Mouse (Mus musculus): ENCODE measurements around the gene Myo3b. TPM values are rescaled to one million over a fixed set of nuclear protein-coding genes. Genes with fewer than 3 reads are reported as not detected.

Myo3b gene
- polyA plus RNA-seq, 1 experiment: 0.04 TPM

DNA sequence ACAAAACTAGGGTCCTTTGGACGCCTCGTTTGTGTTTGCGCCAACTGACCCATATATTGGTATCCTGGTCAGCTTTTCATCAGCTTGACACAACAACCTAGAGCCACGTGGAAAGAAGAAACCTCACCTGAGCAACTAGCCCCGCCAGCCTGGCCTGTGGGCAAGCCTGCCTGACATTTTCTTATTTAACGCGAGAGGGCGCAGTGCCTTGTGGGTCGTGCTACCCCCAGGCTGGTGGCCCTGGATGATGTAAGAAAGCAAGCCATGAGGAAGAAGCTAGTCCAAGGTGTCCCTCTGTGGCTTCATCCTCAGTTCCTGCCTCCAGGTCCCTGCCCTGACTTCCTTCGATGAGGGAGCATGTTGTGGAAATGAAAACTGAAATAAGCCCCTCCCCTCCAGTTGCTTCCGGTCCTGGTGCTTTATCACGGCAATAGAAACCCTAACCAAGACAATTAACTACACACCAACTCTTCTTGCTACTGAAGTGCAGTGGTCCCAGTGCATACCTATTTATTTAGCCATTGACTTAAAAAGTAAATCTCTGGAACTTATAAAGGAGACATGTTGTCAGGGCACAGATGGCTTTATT is 108.2 kb downstream of the Myo3b start:
- TF ChIP-seq POLR2A (IDR thresholded peaks at IDR 0.05; ENCODE audit: insufficient read length, low read depth): no peak
- TF ChIP-seq USF1 (IDR thresholded peaks at IDR 0.05; ENCODE audit: low read depth): no peak
- Histone ChIP-seq H3ac (ENCODE audit: control insufficient read depth, insufficient read length) (no peak overlapping the region), H3K79me2 (ENCODE audit: control insufficient read depth, insufficient read depth) (no peaks in the 10 kb centered on the region), H3K4me2 (ENCODE audit: low read depth) (no peak overlapping the region), H3K36me3 (ENCODE audit: control insufficient read depth, insufficient read depth) (no peaks in the 10 kb centered on the region), H3K27me3 (ENCODE audit: control insufficient read depth, insufficient read depth, insufficient read length) (no peaks in the 10 kb centered on the region), H3K4me3 (no peak overlapping the region)

DNA sequence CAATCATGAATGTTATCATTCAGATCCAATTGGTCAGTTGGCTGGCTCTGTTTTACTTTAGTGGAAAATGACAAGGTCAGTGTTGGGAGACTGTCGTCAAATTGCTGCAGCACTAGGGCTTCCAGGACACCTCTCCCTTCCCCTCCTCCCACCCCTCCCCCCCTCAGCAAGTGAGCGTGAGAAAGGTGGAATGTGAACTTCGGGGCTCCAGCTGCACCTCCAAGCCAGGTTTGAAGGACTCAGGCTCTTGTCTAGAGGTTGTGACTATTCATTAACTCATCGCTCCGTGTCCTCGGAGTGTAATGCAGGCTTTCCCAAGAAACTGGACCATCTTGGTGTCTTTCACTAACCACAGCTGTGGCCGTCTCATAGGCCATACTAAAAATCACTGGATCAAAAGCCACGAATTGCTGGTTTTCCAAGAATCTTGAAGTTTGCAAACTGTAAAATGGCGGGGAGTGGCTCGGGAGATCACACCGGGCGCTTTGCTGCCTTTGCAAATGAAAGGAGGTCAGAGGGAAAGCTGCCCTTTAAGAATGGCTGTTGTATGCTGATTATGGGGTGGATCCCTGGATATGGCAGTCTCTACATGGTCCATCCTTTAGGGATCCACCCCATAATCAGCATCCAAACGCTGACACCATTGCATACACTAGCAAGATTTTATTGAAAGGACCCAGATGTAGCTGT is 110.0 kb downstream of the Myo3b start:
- TF ChIP-seq MYOD1 (IDR thresholded peaks at IDR 0.05; ENCODE audit: control insufficient read depth in 1 of 3, insufficient read length in 2 of 3, low read depth in 2 of 3) (no peak), TCF3 (IDR thresholded peaks at IDR 0.05; ENCODE audit: insufficient read length, low read depth) (no peak), MAX (IDR thresholded peaks at IDR 0.05; ENCODE audit: low read depth) (no peak), REST (IDR thresholded peaks at IDR 0.05; ENCODE audit: insufficient read depth, insufficient read length) (no peak), POLR2AphosphoS2 (IDR thresholded peaks at IDR 0.05; ENCODE audit: insufficient read length, low read depth) (no peak), TCF12 (IDR thresholded peaks at IDR 0.05; ENCODE audit: insufficient read depth, poor library complexity, severe bottlenecking) (no peak), SRF (IDR thresholded peaks at IDR 0.05; ENCODE audit: control insufficient read depth, insufficient read length, low read depth) (no peak), USF1 (IDR thresholded peaks at IDR 0.05; ENCODE audit: low read depth) (no peak), CEBPB (IDR thresholded peaks at IDR 0.05; ENCODE audit: insufficient read depth, poor library complexity, severe bottlenecking) (no peak)
- no peaks in the 10 kb centered on the region for H3K79me2 ChIP-seq (ENCODE audit: control insufficient read depth, insufficient read depth)
- H3ac ChIP-seq (ENCODE audit: control insufficient read depth, insufficient read length): no peak overlapping the region
- H3K27me3 ChIP-seq (ENCODE audit: control insufficient read depth, insufficient read depth, insufficient read length): no peaks in the 10 kb centered on the region
- H3K4me3 ChIP-seq: no peak overlapping the region
- H3K4me2 ChIP-seq (ENCODE audit: low read depth): no peak overlapping the region
- H3K36me3 ChIP-seq (ENCODE audit: control insufficient read depth, insufficient read depth): no peaks in the 10 kb centered on the region

DNA sequence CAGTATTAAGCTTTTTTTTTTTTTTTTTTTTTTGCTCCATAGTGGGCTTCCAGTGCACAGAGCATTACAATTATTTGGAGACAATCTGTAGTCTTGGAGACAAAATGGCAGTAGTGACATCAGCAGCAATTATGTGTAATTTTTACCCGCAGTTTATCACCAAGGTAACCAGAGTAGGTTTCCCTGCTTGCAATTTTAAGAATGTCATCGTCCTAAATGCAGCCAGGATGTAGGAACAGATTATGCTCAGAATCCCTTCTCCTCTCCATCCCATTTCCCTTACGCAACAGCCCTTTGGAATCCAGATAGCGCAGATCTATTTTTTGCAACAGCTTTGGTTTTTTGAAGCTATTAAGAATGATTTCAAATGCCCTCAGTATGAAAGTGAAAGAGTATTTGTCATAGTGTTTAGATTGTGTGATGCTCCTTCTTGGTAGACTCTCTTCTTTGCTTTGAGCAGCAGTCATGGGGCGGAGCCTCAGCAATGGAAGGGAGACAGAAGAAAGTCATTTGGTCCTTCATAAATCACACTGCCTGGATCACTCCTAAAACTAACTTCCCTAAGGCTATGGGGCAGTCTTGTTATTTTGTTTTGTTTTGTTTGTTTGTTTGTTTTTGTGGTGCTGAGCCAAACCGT is 111.6 kb downstream of the Myo3b start:
- H3K4me2 ChIP-seq (ENCODE audit: low read depth): peak overlapping the region; percentile 68
- no peak overlapping the region for H3ac ChIP-seq (ENCODE audit: control insufficient read depth, insufficient read length)
- H3K4me3 ChIP-seq: no peak overlapping the region
- no peaks in the 10 kb centered on the region for H3K36me3 ChIP-seq (ENCODE audit: control insufficient read depth, insufficient read depth)
- TF ChIP-seq POLR2AphosphoS2 (IDR thresholded peaks at IDR 0.05; ENCODE audit: insufficient read length, low read depth) (no peak), SRF (IDR thresholded peaks at IDR 0.05; ENCODE audit: control insufficient read depth, insufficient read length, low read depth) (no peak), CEBPB (IDR thresholded peaks at IDR 0.05; ENCODE audit: insufficient read depth, poor library complexity, severe bottlenecking) (peak; percentile 61; the same call in 1 of the 2 replicates), TCF12 (IDR thresholded peaks at IDR 0.05; ENCODE audit: insufficient read depth, poor library complexity, severe bottlenecking) (no peak), MYOD1 (IDR thresholded peaks at IDR 0.05; ENCODE audit: control insufficient read depth in 1 of 3, insufficient read length in 2 of 3, low read depth in 2 of 3) (no peak), TCF3 (IDR thresholded peaks at IDR 0.05; ENCODE audit: insufficient read length, low read depth) (no peak), POLR2A (IDR thresholded peaks at IDR 0.05; ENCODE audit: insufficient read length, low read depth) (no peak), MAX (IDR thresholded peaks at IDR 0.05; ENCODE audit: low read depth) (no peak), E2F4 (IDR thresholded peaks at IDR 0.05; ENCODE audit: insufficient read depth) (no peak)
- H3K79me2 ChIP-seq (ENCODE audit: control insufficient read depth, insufficient read depth): no peaks in the 10 kb centered on the region
- H3K27me3 ChIP-seq (ENCODE audit: control insufficient read depth, insufficient read depth, insufficient read length): no peaks in the 10 kb centered on the region

DNA sequence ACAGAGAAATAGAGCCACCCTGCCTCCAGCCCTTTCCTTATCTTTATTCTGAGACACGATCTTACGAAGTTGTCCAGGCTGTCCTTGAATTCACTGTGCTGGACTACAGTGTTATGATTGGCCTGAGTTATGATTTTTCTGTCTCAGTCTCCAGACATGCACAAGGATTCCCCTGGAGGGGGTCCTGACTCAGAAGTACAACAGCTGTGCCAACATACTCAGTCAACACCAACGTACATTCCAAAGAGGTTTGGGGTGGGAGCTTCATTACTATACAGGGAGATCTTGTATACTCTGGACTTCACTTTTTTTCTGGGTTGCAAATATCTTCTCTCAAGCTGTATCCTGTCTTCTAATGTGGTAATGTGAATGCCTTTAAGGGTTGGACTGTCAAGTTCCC is 113.0 kb downstream of the Myo3b start:
- Histone ChIP-seq H3K36me3 (ENCODE audit: control insufficient read depth, insufficient read depth) (no peaks in the 10 kb centered on the region), H3K79me2 (ENCODE audit: control insufficient read depth, insufficient read depth) (no peaks in the 10 kb centered on the region)
- TF ChIP-seq MYOD1 (IDR thresholded peaks at IDR 0.05; ENCODE audit: control insufficient read depth in 1 of 3, insufficient read length in 2 of 3, low read depth in 2 of 3) (peak in 2 of 3 experiments; percentile 51 to 77), POLR2A (IDR thresholded peaks at IDR 0.05; ENCODE audit: insufficient read length, low read depth) (no peak), TCF12 (IDR thresholded peaks at IDR 0.05; ENCODE audit: insufficient read depth, poor library complexity, severe bottlenecking) (peak; percentile 5), TCF3 (IDR thresholded peaks at IDR 0.05; ENCODE audit: insufficient read length, low read depth) (no peak), MYOG (IDR thresholded peaks at IDR 0.05; ENCODE audit: control insufficient read depth in 1 of 3, insufficient read depth in 1 of 3, insufficient read length in 2 of 3, low read depth in 2 of 3) (no peak), POLR2AphosphoS2 (IDR thresholded peaks at IDR 0.05; ENCODE audit: insufficient read length, low read depth) (no peak), REST (IDR thresholded peaks at IDR 0.05; ENCODE audit: insufficient read depth, insufficient read length) (no peak), USF1 (IDR thresholded peaks at IDR 0.05; ENCODE audit: low read depth) (no peak)

DNA sequence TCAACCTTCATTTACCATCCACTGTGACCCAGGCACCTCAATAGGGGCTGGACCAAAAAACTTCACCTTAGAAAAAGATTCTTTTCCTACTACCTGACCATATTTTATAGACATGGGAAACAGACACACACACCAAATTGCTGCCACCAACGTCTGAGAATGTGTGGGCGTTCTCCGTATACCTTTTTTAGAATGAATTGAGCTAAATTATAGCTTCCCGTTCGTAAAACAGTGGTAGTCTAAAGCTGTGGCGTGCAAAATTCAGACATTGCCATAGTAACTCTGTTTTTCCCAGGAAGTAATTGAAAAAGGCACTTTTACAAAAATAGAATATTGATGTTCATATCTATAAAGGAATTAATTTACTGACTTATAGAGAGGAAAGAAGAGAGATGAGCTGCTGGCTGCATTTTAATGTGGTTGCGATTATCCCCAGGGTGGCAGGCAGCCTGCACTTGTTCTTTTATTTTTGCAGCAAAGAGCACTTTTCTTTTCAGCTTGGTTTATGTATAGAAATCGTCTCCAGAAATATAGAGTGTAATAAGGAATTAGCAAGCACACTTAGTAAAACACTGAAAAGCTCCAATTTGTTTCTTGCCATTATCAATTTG is 116.4 kb downstream of the Myo3b start:
- H3K79me2 ChIP-seq (ENCODE audit: control insufficient read depth, insufficient read depth): no peaks in the 10 kb centered on the region
- no peak overlapping the region for H3K4me3 ChIP-seq
- H3ac ChIP-seq (ENCODE audit: control insufficient read depth, insufficient read length): no peak overlapping the region
- H3K27me3 ChIP-seq (ENCODE audit: control insufficient read depth, insufficient read depth, insufficient read length): no peaks in the 10 kb centered on the region
- TF ChIP-seq POLR2A (IDR thresholded peaks at IDR 0.05; ENCODE audit: insufficient read length, low read depth) (no peak), MAX (IDR thresholded peaks at IDR 0.05; ENCODE audit: low read depth) (no peak), USF1 (IDR thresholded peaks at IDR 0.05; ENCODE audit: low read depth) (no peak), REST (IDR thresholded peaks at IDR 0.05; ENCODE audit: insufficient read depth, insufficient read length) (no peak), SRF (IDR thresholded peaks at IDR 0.05; ENCODE audit: control insufficient read depth, insufficient read length, low read depth) (no peak), POLR2AphosphoS2 (IDR thresholded peaks at IDR 0.05; ENCODE audit: insufficient read length, low read depth) (no peak), CEBPB (IDR thresholded peaks at IDR 0.05; ENCODE audit: insufficient read depth, poor library complexity, severe bottlenecking) (no peak), MYOD1 (IDR thresholded peaks at IDR 0.05; ENCODE audit: control insufficient read depth in 1 of 3, insufficient read length in 2 of 3, low read depth in 2 of 3) (no peak), TCF3 (IDR thresholded peaks at IDR 0.05; ENCODE audit: insufficient read length, low read depth) (no peak), TCF12 (IDR thresholded peaks at IDR 0.05; ENCODE audit: insufficient read depth, poor library complexity, severe bottlenecking) (no peak), MYOG (IDR thresholded peaks at IDR 0.05; ENCODE audit: control insufficient read depth in 1 of 3, insufficient read depth in 1 of 3, insufficient read length in 2 of 3, low read depth in 2 of 3) (no peak), E2F4 (IDR thresholded peaks at IDR 0.05; ENCODE audit: insufficient read depth) (no peak)
- H3K36me3 ChIP-seq (ENCODE audit: control insufficient read depth, insufficient read depth): no peaks in the 10 kb centered on the region
- H3K4me2 ChIP-seq (ENCODE audit: low read depth): no peak overlapping the region

More for the DNA sequence above, 113.0 kb downstream of the Myo3b start:
- H3K4me2 ChIP-seq (ENCODE audit: low read depth): peak overlapping the region; percentile 35
- H3K4me3 ChIP-seq: no peak overlapping the region
- no peaks in the 10 kb centered on the region for H3K27me3 ChIP-seq (ENCODE audit: control insufficient read depth, insufficient read depth, insufficient read length)
- H3ac ChIP-seq (ENCODE audit: control insufficient read depth, insufficient read length): no peak overlapping the region

All from myocyte (in vitro differentiated cells).